Mouse (Mus musculus): ENCODE measurements at regions not wholly inside any gene's neighbourhood (a gene's known extent, or its start where the extent isn't known, plus 50 kb on each side); places are given as distances from the start of the nearest gene placed in this dataset.

DNA sequence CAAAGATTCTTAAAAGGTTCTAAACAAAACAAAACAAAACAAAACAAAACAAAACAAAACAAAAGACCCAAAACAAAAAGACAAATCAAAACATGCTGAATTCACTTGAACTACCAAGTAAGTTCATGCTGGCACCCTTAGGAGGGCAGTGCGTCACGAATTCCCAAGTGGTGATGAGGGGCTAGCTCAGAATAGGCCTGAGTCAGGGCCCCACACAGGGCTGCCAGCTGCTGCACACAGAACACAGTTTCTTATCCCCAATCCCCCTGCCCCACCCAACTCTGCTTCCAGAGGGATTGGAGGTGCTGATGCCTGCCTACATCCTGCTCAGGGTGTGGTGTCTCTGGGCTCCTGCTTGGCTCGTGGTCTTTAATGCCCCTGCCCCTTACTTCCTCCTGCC is 80.3 kb upstream of the Lrpap1 start:
- 62% methylated on average over 3 of the region's 3 CpGs for WGBS
- Histone ChIP-seq H3K4me3 (ENCODE audit: low read depth, low read length) (no peak overlapping the region), H3K27ac (replicated peaks; ENCODE audit: low read depth, low read length) (no peak overlapping the region), H3K4me1 (ENCODE audit: control insufficient read depth, insufficient read depth, low read length) (no peaks in the 10 kb centered on the region), H3K4me2 (ENCODE audit: low read depth, severe bottlenecking) (no peak overlapping the region), H3K9me3 (ENCODE audit: control insufficient read depth, low read length) (no peaks in the 10 kb centered on the region), H3K27me3 (ENCODE audit: control insufficient read depth, insufficient read depth, low read length) (no peaks in the 10 kb centered on the region), H3K9ac (ENCODE audit: low read length) (no peak overlapping the region), H3K36me3 (ENCODE audit: control insufficient read depth, insufficient read depth, low read length) (no peaks in the 10 kb centered on the region)
- ATAC-seq (ENCODE audit: insufficient number of reproducible peaks, low FRiP score, low TSS enrichment, low read depth) (no peak), DNase-seq (ENCODE audit: low spot score) (no peak)

DNA sequence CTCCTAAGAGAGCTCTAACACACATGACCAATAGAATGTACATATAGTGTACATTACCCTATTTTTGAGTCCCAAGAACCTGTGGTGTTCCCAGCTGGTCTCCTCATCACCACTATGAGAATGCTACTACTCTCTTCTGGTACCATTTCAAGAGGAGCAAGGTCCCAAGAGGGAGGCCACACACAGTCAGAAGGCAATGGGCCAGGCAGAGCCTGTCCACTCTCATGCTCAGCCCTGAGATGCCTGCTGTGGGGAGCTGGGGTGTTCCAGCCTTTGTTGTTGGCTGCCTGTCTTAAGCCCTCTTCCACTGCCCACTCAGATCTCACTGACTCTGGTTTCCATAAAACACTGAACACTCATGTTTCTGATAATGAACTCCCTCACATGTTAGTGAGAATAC is 79.7 kb upstream of the Lrpap1 start:
- no peak for DNase-seq (ENCODE audit: low spot score)
- Histone ChIP-seq H3K36me3 (ENCODE audit: control insufficient read depth, insufficient read depth, low read length) (no peaks in the 10 kb centered on the region), H3K4me3 (ENCODE audit: low read depth, low read length) (no peak overlapping the region), H3K4me2 (ENCODE audit: low read depth, severe bottlenecking) (no peak overlapping the region), H3K9ac (ENCODE audit: low read length) (no peak overlapping the region), H3K4me1 (ENCODE audit: control insufficient read depth, insufficient read depth, low read length) (no peaks in the 10 kb centered on the region), H3K27me3 (ENCODE audit: control insufficient read depth, insufficient read depth, low read length) (no peaks in the 10 kb centered on the region), H3K9me3 (ENCODE audit: control insufficient read depth, low read length) (no peaks in the 10 kb centered on the region), H3K27ac (replicated peaks; ENCODE audit: low read depth, low read length) (no peak overlapping the region)
- ATAC-seq (ENCODE audit: insufficient number of reproducible peaks, low FRiP score, low TSS enrichment, low read depth), result no peak

DNA sequence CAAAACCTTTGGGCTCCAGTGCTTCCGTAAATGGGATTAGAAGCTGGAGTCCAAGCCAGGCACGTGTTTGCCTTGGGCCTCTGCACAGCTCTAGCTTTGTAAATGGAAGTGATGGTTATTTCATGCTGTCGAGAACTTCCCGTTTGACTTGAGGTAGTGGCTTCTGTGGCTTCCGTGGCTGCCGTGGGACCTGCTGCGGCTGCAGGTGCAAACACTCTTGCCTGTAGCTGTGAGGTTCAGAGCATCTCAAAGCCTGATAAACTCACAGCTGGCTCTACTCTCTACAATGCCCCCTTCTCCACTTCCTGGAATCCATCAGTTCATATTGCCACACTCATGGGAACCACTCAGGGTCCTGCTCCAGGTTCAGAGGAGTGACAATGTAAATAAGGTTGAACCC is 77.9 kb upstream of the Lrpap1 start:
- Histone ChIP-seq H3K9ac (ENCODE audit: low read length) (no peak overlapping the region), H3K27ac (replicated peaks; ENCODE audit: low read depth, low read length) (no peak overlapping the region), H3K36me3 (ENCODE audit: control insufficient read depth, insufficient read depth, low read length) (no peaks in the 10 kb centered on the region), H3K27me3 (ENCODE audit: control insufficient read depth, insufficient read depth, low read length) (no peaks in the 10 kb centered on the region), H3K4me2 (ENCODE audit: low read depth, severe bottlenecking) (no peak overlapping the region), H3K9me3 (ENCODE audit: control insufficient read depth, low read length) (no peaks in the 10 kb centered on the region), H3K4me1 (ENCODE audit: control insufficient read depth, insufficient read depth, low read length) (no peaks in the 10 kb centered on the region), H3K4me3 (ENCODE audit: low read depth, low read length) (no peak overlapping the region)
- WGBS, result 89% methylated on average over 7 of the region's 7 CpGs
- ATAC-seq (ENCODE audit: insufficient number of reproducible peaks, low FRiP score, low TSS enrichment, low read depth), result no peak
- no peak for DNase-seq (ENCODE audit: low spot score)

DNA sequence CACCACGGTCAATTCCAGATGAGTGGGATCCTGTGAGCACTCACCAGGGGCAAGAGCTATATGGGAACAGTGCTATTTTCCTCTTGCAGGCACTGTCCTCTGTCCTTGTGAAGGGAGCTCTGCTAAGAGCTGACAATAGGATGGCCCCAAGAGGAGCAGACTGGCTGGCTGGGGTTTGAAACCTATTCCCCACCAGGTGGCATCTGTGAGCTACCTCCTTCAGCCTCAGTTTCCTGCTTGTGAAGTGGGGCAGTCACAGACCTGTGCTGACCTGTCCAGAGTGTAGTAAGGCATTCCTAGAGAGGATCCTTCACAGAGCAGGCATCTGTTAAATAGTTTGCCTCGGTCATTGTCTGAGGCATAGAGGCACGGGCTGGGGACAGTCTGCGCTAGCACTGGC is 71.8 kb upstream of the Lrpap1 start:
- DNase-seq (ENCODE audit: low spot score) (no peak), ATAC-seq (ENCODE audit: insufficient number of reproducible peaks, low FRiP score, low TSS enrichment, low read depth) (no peak)
- Histone ChIP-seq H3K36me3 (ENCODE audit: control insufficient read depth, insufficient read depth, low read length) (no peaks in the 10 kb centered on the region), H3K9me3 (ENCODE audit: control insufficient read depth, low read length) (no peaks in the 10 kb centered on the region), H3K27ac (replicated peaks; ENCODE audit: low read depth, low read length) (no peak overlapping the region), H3K4me2 (ENCODE audit: low read depth, severe bottlenecking) (no peak overlapping the region), H3K27me3 (ENCODE audit: control insufficient read depth, insufficient read depth, low read length) (no peaks in the 10 kb centered on the region), H3K9ac (ENCODE audit: low read length) (no peak overlapping the region), H3K4me1 (ENCODE audit: control insufficient read depth, insufficient read depth, low read length) (no peaks in the 10 kb centered on the region; the same call in 1 of the 2 replicates), H3K4me3 (ENCODE audit: low read depth, low read length) (no peak overlapping the region)
- WGBS, result 63% methylated on average over 4 of the region's 4 CpGs

DNA sequence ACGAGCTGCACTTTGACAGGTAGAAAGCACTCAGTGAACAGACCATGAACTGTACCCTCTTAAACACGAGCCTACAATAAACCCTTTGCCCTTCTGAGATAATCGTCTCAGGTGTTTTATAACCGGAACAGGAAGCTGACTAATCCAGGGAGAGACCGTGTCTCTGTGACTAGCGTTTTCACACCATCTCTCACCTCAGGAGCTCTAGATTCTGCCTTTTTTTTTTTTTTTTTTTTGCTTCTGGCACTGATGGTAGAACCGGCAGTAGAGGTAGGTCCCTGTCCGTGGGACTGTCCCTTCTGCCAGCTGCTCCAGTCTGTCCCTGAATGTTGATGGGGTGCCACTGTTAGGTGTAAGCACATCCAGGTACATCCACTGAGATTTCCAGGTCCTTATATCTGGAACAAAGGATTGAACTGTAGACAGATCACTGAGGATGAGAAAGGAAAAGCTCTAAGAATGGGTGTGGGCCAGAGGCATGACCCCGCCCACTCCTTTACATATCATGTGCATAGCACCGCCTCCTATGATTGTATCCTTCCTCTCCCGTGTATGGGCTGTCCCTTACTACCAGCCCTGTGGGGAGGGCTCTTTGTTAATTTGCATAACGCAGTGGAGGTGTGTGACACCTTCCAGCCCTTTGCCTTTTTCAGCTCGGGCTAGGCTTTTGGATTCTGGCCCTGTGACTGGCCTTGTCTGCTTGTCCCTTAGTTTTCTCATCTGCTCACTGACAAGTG is 70.7 kb upstream of the Lrpap1 start:
- no peak overlapping the region for H3K4me2 ChIP-seq (ENCODE audit: low read depth, severe bottlenecking)
- no peak overlapping the region for H3K4me3 ChIP-seq (ENCODE audit: low read depth, low read length)
- WGBS, result 39% methylated on average over 13 of the region's 13 CpGs
- H3K9ac ChIP-seq (ENCODE audit: low read length), result no peak overlapping the region
- ATAC-seq (ENCODE audit: insufficient number of reproducible peaks, low FRiP score, low TSS enrichment, low read depth) (no peak), DNase-seq (ENCODE audit: low spot score) (no peak)
- no peaks in the 10 kb centered on the region for H3K9me3 ChIP-seq (ENCODE audit: control insufficient read depth, low read length)
- H3K27me3 ChIP-seq (ENCODE audit: control insufficient read depth, insufficient read depth, low read length), result no peaks in the 10 kb centered on the region
- H3K27ac ChIP-seq (replicated peaks; ENCODE audit: low read depth, low read length), result no peak overlapping the region
- H3K4me1 ChIP-seq (ENCODE audit: control insufficient read depth, insufficient read depth, low read length), result no peaks in the 10 kb centered on the region; the same call in 1 of the 2 replicates
- H3K36me3 ChIP-seq (ENCODE audit: control insufficient read depth, insufficient read depth, low read length), result no peaks in the 10 kb centered on the region

DNA sequence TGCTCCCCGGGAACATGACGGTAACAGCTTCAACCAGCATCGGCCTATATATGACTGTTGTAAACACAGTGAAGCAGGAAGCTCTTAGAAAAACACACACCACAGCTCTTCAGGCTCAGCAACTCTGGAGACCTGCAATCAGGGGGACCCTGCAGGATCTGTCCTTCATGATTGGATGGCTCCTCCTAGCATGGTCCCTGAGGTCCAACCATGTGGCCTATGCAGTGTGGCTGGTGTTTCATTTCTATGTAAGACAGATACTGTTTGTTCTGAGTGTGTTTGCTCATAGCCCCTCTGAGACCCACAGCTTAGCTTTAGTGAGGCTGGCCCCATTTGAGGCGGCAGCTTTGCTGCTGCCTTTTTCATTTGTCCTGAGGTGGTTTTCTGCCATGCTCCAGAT is 68.8 kb upstream of the Lrpap1 start:
- H3K4me2 ChIP-seq (ENCODE audit: low read depth, severe bottlenecking), result no peak overlapping the region
- ATAC-seq (ENCODE audit: insufficient number of reproducible peaks, low FRiP score, low TSS enrichment, low read depth) (no peak), DNase-seq (ENCODE audit: low spot score) (no peak)
- no peak overlapping the region for H3K9ac ChIP-seq (ENCODE audit: low read length)
- H3K4me3 ChIP-seq (ENCODE audit: low read depth, low read length), result no peak overlapping the region
- 73% methylated on average over 4 of the region's 4 CpGs for WGBS
- H3K9me3 ChIP-seq (ENCODE audit: control insufficient read depth, low read length), result no peaks in the 10 kb centered on the region
- no peak overlapping the region for H3K27ac ChIP-seq (replicated peaks; ENCODE audit: low read depth, low read length)
- no peaks in the 10 kb centered on the region; the same call in 1 of the 2 replicates for H3K4me1 ChIP-seq (ENCODE audit: control insufficient read depth, insufficient read depth, low read length)
- no peaks in the 10 kb centered on the region for H3K36me3 ChIP-seq (ENCODE audit: control insufficient read depth, insufficient read depth, low read length)
- H3K27me3 ChIP-seq (ENCODE audit: control insufficient read depth, insufficient read depth, low read length), result no peaks in the 10 kb centered on the region

DNA sequence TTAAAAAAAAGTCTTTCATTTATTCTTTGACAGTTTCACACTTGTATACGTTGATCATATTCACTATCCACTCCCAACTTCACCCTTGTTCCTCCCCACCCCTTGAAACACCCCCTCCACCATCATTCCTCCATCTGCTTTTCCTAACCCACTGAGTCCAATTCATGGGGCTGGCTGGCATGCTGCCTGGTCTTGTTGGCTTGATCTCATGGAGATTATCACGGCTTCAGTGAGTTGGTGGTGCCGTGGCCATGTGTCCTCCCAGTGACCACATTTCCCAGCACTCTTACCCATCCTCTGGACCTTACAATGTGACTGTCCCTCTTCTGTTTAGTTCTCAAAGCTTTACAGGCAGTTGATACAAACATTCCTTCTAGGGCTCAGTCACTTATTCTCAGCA is 65.8 kb upstream of the Lrpap1 start:
- H3K9me3 ChIP-seq (ENCODE audit: control insufficient read depth, low read length), result no peaks in the 10 kb centered on the region
- DNase-seq (ENCODE audit: low spot score) (no peak), ATAC-seq (ENCODE audit: insufficient number of reproducible peaks, low FRiP score, low TSS enrichment, low read depth) (no peak)
- WGBS, result 89% methylated on average over 3 of the region's 3 CpGs
- no peaks in the 10 kb centered on the region for H3K4me1 ChIP-seq (ENCODE audit: control insufficient read depth, insufficient read depth, low read length)
- H3K9ac ChIP-seq (ENCODE audit: low read length), result no peak overlapping the region
- H3K36me3 ChIP-seq (ENCODE audit: control insufficient read depth, insufficient read depth, low read length), result no peaks in the 10 kb centered on the region
- H3K4me3 ChIP-seq (ENCODE audit: low read depth, low read length), result no peak overlapping the region
- H3K27me3 ChIP-seq (ENCODE audit: control insufficient read depth, insufficient read depth, low read length), result no peaks in the 10 kb centered on the region
- H3K4me2 ChIP-seq (ENCODE audit: low read depth, severe bottlenecking), result no peak overlapping the region
- H3K27ac ChIP-seq (replicated peaks; ENCODE audit: low read depth, low read length), result no peak overlapping the region

DNA sequence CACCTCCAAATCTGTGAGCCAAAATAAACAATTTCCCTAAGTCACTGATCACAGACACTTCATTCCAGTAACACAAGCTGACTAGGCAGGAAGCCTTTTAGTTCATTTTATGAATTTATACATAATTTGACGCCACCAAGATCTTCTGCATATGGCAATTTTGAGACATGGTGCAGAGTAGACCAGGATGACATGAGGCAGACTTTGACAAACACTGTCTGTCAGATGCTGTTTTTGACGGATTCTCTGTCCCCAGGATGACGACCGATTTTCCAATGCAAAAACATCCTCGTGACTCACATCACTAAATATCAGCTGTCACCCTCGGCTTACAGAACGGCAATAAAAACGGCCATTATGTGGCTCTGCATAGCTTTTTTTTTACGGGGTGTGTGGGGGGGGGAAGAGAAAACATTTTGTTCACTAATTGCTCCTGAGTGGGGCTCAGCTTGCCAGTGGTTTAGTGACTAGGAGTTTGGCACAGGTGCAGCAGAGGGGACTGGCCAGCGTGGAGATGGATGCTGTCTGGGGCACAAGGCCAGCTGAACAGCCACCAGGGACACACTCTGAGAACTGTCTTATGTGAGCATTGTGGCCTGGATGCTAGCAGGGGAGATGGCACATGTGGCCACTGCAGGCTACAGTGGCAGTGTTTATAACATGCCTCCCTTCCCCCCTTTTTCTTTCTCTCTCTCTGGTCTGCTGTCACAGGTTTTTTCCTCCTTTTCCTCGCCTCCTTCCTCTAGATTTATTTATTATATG is 65.0 kb upstream of the Lrpap1 start:
- 68% methylated on average over 11 of the region's 11 CpGs for WGBS
- Histone ChIP-seq H3K36me3 (ENCODE audit: control insufficient read depth, insufficient read depth, low read length) (no peaks in the 10 kb centered on the region), H3K4me2 (ENCODE audit: low read depth, severe bottlenecking) (no peak overlapping the region), H3K9me3 (ENCODE audit: control insufficient read depth, low read length) (no peaks in the 10 kb centered on the region), H3K4me1 (ENCODE audit: control insufficient read depth, insufficient read depth, low read length) (no peaks in the 10 kb centered on the region), H3K27ac (replicated peaks; ENCODE audit: low read depth, low read length) (no peak overlapping the region), H3K9ac (ENCODE audit: low read length) (no peak overlapping the region), H3K27me3 (ENCODE audit: control insufficient read depth, insufficient read depth, low read length) (no peaks in the 10 kb centered on the region), H3K4me3 (ENCODE audit: low read depth, low read length) (no peak overlapping the region)
- DNase-seq (ENCODE audit: low spot score) (no peak), ATAC-seq (ENCODE audit: insufficient number of reproducible peaks, low FRiP score, low TSS enrichment, low read depth) (no peak)

Measured in limb, embryonic 11.5 days (tissue).